Mouse (Mus musculus) testis, adult 2 months (tissue): ENCODE data around the gene Capzb.

ENCODE experiments used
- CTCF ChIP-seq: fragments of 200-500 bp; IDR thresholded peaks from 2 replicates; pipeline ENCODE4 v1.5.1; 2012; ENCODE audit warnings: low read depth, mild to moderate bottlenecking, inconsistent platforms, low read length, moderate library complexity; ENCODE audit not compliant: control insufficient read depth, insufficient read depth, insufficient replicate concordance
- POLR2A ChIP-seq: fragments of 200-500 bp; IDR thresholded peaks from 2 replicates; pipeline ENCODE4 v1.6.1; 2012; ENCODE audit warnings: low read depth, mild to moderate bottlenecking, inconsistent platforms, low read length, moderate library complexity; ENCODE audit not compliant: control insufficient read depth

GRCm38 (mm10) chr4:139247966-139248365 lies 55.3 kb downstream of the Capzb start:
- TF ChIP-seq CTCF (no peak), POLR2A (no peak)
